Mouse (Mus musculus): ENCODE measurements around the gene Gas7.

Gas7 gene

DNA sequence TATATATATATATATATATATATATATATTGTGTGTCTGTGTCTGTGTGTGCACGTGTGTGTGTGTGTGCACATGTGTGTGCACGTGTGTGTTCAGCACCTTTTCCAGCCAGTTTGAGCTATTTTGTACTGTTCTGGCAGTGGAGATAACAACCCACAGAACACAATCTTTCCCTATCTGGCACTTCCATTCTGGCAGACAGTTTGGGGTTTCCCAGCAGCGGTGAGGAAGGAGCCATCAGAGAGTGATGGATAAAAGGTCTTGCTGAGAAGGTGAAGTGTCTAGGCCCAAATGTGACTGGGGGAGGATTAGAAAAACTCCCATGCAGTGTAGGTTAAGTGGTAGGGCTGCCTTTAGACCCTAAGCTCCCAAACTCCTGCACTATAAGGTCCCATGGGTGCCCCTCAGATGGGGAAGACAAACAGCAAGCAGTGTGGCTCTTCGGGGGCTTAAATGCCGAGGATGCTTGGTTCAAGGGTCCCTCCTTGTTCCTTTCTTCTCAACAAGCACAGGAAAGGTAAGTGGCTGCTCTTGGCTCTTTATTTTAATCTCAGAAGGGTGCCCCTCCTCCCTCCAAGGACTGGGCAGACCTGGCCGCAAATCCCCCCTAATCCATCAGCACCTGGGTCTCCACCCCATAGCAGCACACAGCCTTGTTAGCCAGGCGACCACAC lies 239.6 kb downstream of the Gas7 start, which contains the start of gene Rcvrn:
Rcvrn (plus strand) TSS at position 624 of the 674 bp plus-strand sequence.
- no peak for DNase-seq (ENCODE audit: inconsistent ontology term)

DNA sequence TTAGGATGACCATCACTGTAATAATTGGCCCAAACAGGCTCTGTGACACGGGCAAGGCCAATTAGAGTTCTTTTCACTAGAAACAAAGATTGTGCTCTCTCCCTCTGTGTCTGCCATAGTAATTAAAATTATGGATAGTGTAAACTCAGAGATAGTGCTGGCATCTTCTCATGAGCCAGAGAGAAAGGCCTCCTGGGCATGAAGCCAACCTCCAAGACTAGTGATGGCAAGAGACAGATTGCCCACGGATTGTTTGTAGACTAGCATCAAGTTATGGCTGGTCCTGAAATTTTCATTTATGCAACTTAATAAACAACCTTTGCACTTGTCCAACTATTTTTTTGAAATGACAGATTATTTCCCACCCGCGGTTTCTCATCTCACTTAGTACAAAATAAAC lies 257.7 kb downstream of the Gas7 start:
- peak; percentile 14 for DNase-seq (ENCODE audit: inconsistent ontology term)

DNA sequence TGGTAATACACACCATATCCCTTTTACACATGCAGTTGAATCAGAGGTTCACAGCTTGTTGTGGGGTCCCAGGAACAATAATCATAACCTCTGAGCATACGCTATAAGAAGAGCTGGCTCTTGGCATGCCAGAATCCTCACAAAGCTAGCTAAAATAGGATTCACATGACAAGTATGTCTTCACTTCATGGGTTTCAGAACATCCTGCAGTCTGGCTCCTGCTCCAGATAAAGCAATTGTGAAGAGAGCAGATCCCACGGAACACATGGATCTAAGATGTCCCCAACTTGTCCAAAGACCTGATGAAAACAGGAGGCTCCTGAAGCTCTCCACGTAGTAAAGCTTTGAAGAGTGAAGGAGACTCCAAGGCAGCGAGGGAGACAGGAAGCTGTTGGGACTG lies 260.1 kb downstream of the Gas7 start:
- DNase-seq (ENCODE audit: inconsistent ontology term) = no peak

DNA sequence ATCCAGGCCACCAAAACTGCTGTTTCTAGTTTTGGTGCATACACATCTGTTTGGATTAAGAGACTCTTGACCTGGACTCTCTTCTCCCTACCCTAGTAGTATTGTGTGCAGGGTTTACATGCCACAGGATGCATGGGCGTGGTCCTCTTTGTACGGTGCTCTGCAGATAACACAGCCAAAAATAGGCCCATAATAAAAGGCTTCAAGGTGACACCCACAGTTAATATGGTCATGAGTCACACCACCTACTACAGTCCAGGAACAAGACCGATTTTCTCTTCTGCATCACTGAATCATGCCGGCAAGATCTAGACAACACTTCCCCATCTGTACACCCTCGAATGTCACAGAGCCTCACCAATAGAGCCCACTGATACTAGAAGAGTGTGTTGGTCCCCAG lies 266.2 kb downstream of the Gas7 start:
- DNase-seq (ENCODE audit: inconsistent ontology term) = no peak

DNA sequence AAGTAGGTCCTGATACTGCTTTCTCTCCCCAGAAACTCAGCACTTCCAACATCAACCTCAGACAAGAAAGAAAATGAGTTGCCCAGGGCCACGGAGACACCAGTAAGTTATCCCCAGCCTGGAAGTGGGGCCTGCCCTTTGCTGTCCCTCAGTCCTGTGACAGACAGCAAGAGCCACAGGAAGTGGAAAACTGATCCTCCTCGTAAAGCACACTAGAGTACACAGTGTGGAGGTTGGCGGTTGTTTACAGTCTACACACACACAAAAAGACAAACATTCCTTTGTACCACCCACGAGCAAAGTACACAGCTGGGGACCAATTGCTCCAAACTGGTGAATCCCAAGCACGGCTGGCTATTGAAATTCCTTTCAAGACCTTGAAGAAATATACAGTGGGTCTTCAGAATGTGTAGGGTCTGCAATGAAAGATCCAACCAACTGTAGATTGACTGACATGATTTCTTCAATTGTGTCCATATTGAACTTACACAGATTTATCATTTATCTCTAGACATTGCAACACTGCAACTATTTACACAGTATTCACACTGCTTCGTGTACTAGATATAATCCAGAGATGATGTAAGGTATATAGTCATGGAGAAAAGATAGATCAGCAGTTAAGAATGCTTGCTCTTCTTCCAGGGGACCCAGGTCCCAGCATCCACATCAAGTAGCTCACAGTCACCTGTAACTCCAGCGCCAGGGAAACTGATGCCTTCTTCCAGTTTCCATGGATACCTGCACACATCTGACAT lies 267.3 kb downstream of the Gas7 start:
- no peak for DNase-seq (ENCODE audit: inconsistent ontology term)

DNA sequence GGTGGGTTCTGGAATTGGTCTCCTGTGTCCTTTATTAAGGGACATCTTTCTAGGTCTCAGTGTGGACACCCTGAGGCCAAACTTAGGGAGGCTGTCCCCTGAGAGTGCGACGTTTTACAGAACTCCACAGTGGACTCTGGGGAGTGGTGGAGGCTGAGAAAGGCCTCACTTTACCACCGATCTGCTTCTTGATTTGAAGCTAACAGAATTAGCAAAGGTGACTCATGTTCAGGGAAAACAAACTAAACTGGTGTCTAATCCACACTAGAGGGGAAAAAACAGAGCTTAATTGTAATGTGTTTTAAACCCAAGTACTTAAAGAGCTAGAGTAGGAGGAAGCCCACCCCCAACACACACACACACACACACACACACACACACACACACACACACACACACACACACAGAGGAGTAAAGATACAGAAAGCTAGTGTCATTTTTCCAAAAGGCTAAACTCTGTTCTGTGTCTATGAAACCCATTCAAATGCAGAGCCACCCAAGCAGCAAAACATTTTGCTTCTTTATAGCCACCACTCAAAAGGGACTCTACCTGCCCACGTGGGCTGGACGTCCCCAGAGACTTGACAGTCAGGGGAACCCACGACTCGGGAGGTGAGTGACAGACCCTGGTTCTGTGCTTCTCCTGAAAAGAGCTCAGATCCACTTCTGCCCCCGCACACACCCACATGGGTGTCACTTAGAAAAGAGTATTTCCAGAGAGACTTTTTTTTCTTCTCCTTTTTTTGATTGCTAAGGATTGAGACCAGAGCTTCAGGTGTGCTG lies 268.2 kb downstream of the Gas7 start:
- no peak for DNase-seq (ENCODE audit: inconsistent ontology term)

DNA sequence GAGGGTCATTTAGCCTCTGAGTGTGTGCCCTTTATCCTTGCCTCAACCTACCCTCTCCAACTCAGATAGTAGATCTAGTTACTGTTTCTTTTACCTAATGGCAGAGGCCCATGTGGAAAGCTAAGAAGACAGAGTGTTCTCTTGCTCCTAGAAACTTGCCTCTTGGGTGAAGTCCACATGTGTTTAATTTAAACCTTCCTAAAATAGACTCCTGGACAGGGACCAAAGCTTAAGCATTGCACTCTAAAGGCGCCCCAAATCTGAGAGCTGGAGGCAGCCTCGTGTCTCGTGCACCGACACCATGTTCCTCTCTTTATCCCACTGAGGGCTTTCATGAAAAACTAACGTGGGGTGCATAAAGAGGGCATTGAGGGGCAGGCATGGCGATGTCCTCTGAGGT lies 271.9 kb downstream of the Gas7 start:
- DNase-seq (ENCODE audit: inconsistent ontology term) = no peak

DNA sequence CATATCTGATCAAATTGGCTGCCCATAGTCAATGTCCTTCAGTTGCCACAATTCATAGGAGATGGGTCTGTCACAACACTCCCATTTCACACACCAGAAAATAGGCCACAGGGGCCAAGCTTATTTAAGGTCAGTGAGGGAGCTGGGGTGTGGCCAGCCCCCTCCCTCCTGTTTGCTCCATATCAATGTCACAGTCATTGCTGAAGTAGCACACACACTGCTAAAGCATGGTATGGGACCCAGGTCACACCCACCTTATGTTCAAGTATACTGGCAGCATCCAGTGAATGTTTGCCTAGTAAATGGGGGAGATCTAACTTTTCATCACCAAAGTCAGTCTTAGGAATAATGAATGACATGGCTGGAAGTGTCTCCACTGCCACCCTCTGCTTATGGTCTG lies 273.5 kb downstream of the Gas7 start:
- DNase-seq (ENCODE audit: inconsistent ontology term) = no peak

DNA sequence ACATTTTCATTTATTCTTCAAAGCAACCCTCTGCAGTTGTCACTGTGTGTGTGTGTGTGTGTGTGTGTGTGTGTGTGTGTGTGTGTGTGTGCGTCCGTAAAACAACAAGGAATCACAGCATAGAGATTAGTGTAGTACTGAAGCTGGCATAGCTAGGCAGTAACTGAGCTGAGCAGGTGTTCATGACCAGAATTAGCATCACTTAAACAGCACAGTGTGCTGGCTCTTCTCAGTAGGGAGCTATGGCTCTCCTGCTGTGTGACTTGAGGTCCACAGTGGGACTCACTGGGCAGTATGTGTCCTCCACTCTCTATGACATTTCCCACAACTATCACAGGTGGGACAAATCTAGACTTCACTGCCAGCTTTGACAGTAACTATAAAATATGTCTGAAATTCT lies 275.8 kb downstream of the Gas7 start:
- no peak for DNase-seq (ENCODE audit: inconsistent ontology term)

DNA sequence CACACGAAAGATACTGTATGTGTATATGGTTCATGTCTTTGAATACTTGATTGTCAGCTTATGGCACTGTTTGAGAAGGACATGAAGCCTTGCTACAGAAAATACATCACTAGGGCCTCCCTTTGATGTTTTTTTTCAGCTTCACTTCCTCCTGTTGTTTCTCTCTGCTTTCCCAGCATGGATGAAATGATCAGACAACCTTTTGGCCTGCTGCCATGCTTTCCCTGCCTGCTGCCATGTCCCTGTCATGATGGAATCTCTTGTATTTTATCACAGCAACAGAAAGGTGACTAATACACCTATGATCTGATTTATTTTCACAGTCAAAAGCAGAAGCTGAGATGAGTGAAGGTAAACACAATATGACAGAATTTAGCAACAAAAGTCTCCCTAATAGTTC lies 278.5 kb downstream of the Gas7 start:
- no peak for DNase-seq (ENCODE audit: inconsistent ontology term)

DNA sequence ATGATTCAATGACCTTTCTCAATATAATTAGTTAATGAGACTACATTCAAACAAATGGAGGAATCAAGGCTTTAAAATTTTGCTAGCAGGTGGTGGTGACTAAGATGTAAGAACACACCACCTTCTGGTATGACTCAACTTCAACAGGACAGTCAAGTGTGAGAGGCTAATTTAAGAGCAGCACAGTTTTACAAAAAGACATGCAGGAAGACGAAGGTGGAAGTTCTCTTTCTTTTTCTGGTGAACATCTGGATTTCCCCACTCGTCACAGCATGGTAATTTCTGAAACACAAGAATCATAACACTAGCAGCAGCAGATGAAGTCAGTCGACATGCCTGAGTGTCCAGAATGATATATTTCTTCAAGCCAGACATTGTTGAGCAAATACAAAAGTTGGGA lies 279.4 kb downstream of the Gas7 start:
- DNase-seq (ENCODE audit: inconsistent ontology term) = no peak

DNA sequence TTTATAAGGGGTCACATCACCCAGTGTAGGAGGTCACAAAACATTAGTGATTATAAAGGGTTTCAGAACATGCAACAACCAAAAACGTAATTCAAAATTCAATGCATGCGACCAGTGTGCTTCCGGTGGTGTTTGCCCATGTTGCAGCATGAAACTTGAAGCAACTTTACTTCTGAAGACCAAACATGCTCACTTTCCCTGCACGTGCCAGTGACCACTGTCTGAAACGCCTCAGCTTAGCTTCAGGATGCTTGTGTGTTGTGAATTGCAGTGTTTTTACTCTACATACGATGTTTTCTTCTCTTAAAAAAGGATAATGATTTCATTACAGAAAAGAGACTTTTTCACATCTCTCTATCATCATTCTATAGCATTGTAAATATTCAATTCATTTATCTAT lies 283.1 kb downstream of the Gas7 start:
- DNase-seq (ENCODE audit: inconsistent ontology term) = no peak

Measured in Muller cell, postnatal 12 days (primary cell).